Mouse (Mus musculus) gastrocnemius, adult 2 months (tissue): ENCODE results near the gene Aaed1. TPM values are rescaled to one million over a fixed set of nuclear protein-coding genes. Genes with fewer than 3 reads are reported as not detected.

Experiments
- DNase-seq: peaks from one replicate; pipeline ENCODE4 v3.0.0; 2022
- H3K27ac ChIP-seq: fragments of 200-600 bp; 2 replicates; pipeline ENCODE4 v1.8.1; 2022; ENCODE audit warnings: mild to moderate bottlenecking
- H3K4me3 ChIP-seq: fragments of 200-600 bp; 2 replicates; pipeline ENCODE4 v1.8.1; 2022; ENCODE audit warnings: mild to moderate bottlenecking, moderate library complexity
- CTCF ChIP-seq: fragments of 200-600 bp; IDR thresholded peaks from 2 replicates; pipeline ENCODE4 v1.8.1; 2022; ENCODE audit warnings: antibody characterized with exemption, mild to moderate bottlenecking, moderate library complexity
- intact Hi-C: fragments of 180-260 bp; cut with DNase I; formaldehyde crosslinking; loops from one replicate; pipeline ENCODE4 v1.15.1; 2025
- total RNA-seq, 2 experiments: library from RNA; stranded (reverse); gene quantifications; 2 replicates each; pipeline ENCODE4 v1.2.3; 2021

The Aaed1 gene
- total RNA-seq, 2 experiments from 2014 or later = 40.4 to 47.8 TPM

DNA sequence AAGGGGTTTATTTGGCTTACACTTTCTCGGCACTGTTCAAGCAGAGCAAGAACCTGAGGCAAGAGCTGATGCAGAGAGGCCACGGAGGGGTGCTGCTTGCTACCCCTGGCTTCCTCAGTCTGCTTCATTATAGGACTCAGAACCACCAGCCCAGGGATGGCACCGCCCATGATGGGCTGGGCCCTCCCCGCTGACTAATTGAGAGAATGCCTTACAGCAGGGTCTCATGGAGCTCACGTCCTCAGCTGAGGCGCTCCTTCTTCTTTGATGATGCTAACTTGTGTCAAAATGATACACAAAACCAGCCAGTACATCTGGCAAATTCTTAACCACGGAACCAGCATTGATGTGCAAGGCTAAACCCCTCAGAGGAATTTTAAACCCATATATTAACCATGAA, 71.9 kb downstream of the Aaed1 start:
- no peak for DNase-seq
- H3K4me3 ChIP-seq = no peak overlapping the region
- TF ChIP-seq CTCF = no peak
- H3K27ac ChIP-seq = no peak overlapping the region
- intact Hi-C loops = no loop called here

GRCm38 (mm10) chr13:64237681-64238157, 74.8 kb downstream of the Aaed1 start:
- H3K4me3 ChIP-seq = no peak overlapping the region
- TF ChIP-seq CTCF = no peak
- intact Hi-C loops = no loop called here
- H3K27ac ChIP-seq = peak overlapping the region; percentile 78
- no peak for DNase-seq

DNA sequence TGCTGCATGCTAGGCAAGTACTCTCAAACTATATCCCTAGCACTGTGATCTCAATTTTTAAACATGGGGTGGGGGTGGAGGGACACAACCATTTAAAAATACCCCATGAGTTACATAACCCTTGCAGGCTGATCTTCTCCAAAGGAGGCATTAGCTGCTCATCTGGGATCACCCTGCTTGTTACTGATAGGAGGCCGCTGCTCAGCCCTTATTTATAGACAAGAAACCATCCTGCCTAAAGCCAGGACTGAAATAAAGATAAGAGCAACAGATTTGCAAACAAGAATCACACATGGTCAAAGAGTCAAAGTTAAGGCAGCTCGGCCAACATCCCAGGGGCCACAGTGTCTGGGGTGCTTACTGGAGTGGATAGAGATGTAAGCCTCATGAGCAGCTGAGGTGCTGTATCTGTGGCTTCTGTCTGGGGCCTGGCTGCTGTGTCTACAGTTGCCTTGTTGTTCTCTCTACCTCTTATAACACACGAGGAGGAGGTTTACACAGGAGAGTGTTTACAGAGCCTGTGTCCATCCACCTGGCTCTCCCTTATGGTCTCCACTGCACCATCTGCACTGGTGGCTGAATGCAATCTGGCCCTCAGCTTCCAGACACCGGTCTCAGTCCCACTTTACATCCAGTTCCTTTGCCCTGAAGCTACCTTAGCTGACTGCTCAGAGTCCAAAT, 75.4 kb downstream of the Aaed1 start:
- H3K4me3 ChIP-seq = no peak overlapping the region
- H3K27ac ChIP-seq = peak overlapping the region; percentile 78
- TF ChIP-seq CTCF = no peak
- no peak for DNase-seq
- intact Hi-C loops = no loop called here

DNA sequence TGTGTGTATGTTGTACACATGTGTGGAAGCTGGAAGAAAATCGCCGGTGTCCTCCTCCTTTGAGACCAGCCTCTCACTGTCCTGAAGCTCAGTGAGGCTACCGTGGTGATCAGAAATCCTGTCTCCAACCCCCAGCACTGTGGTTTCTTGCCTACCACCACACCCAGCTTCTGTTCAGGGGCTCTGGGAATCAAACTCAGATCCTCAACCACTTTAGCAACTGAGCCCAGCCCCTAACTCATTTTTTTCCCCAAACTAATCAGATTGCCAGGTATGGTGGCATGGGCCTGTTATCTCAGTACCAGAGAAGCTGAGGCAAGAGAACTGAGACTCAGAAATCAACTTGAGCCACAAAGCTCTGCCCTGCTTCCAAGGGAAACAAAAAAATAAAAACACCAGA, 76.7 kb downstream of the Aaed1 start:
- Histone ChIP-seq H3K4me3 (no peak overlapping the region), H3K27ac (peak overlapping the region; percentile 78)
- no peak for TF ChIP-seq CTCF
- no peak for DNase-seq
- intact Hi-C loops = no loop called here

GRCm38 (mm10) chr13:64235062-64235715, 77.3 kb downstream of the Aaed1 start:
- no peak for DNase-seq
- peak overlapping the region; percentile 78 for H3K27ac ChIP-seq
- TF ChIP-seq CTCF = no peak
- no peak overlapping the region for H3K4me3 ChIP-seq
- intact Hi-C loops = no loop called here

DNA sequence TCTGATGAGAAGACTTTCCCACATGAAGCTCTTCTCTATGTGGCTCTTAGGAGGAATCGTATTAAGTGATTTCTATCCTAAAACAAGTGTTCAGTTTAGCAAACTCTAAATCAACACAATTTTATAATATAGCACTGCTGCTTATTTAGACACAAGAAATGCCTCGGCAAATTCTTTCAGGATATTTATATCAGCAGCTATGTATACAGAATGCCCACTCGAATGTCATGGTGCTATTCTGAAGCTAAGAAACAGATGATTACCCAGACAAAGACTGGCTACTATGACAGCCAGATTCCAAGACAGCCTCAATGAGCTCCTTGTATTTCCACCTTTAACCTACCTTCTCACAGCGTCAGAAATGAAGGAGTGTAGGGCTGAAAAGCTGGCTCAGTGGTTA, 79.4 kb downstream of the Aaed1 start:
- Histone ChIP-seq H3K27ac (no peak overlapping the region), H3K4me3 (no peak overlapping the region)
- intact Hi-C loops = no loop called here
- DNase-seq = no peak
- TF ChIP-seq CTCF = no peak

GRCm38 (mm10) chr13:64226725-64227124, 85.8 kb downstream of the Aaed1 start:
- intact Hi-C loops = no loop called here
- Histone ChIP-seq H3K27ac (no peak overlapping the region), H3K4me3 (no peak overlapping the region)
- no peak for DNase-seq
- no peak for TF ChIP-seq CTCF

DNA sequence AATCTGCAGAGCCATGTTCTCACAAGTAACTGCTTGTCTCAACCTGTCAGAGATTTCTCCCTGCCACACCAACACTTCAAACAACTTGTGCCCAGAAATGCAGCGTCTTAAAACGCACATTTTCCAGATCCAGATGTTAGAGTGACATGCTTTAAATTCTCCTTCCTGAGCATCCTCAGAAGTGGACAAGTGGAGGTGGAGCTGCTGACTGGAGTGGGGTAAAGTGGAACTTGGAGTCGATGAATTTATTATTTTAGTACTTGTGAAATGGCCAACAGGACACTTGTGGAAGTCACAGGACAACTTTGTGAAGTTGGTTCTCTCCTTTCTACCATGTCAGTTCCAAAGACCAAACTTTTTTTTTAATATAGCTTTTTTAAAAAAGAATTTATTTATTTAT, 86.8 kb downstream of the Aaed1 start:
- no peak for TF ChIP-seq CTCF
- intact Hi-C loops = no loop called here
- no peak for DNase-seq
- H3K4me3 ChIP-seq = no peak overlapping the region
- no peak overlapping the region for H3K27ac ChIP-seq

Other genes with a start within 250 kb of the Aaed1 start
- gene Hsd17b3, start 223.5 kb downstream of the Aaed1 start, total RNA-seq = not detected
- under 1 TPM; 0.84 to 0.89 TPM for gene Slc35d2, start 183.3 kb downstream of the Aaed1 start, total RNA-seq
- gene Zfp367, start 159.5 kb downstream of the Aaed1 start, total RNA-seq = 10 to 100 TPM; 19.1 to 23.8 TPM
- gene Habp4, start 150.9 kb downstream of the Aaed1 start, total RNA-seq = 10 to 100 TPM; 22.2 to 24.8 TPM
- gene Cdc14b, start 37.4 kb downstream of the Aaed1 start, total RNA-seq = 1 to 10 TPM; 6.3 to 6.8 TPM
- gene Ctsl, start 58.2 kb upstream of the Aaed1 start, total RNA-seq = 100 to 1,000 TPM; 111 to 149 TPM
- 1 to 10 TPM; 2.1 to 3.3 TPM for gene Cdk20, start 119.6 kb upstream of the Aaed1 start, total RNA-seq
- gene Fam240b, start 185.1 kb upstream of the Aaed1 start, total RNA-seq = under 1 TPM in 1 of 2 experiments, not detected in 1; 0.36 TPM